Mouse (Mus musculus) kidney, embryonic 14.5 days (tissue): Measurements from ENCODE around the gene Atxn1. TPM values are rescaled to one million over a fixed set of nuclear protein-coding genes. Genes with fewer than 3 reads are reported as not detected.

Experiments used
- ATAC-seq: fragments of 200-750 bp; cut with Nextera tagmentation; 2 replicates; pipeline ENCODE4 v1.8.0; 2017; ENCODE audit warnings: moderate number of reproducible peaks, mild to moderate bottlenecking, moderate TSS enrichment, moderate library complexity; ENCODE audit not compliant: low FRiP score, low TSS enrichment
- H3K27ac ChIP-seq: fragments of 300-500 bp; sonication (generic); 2 replicates; pipeline ENCODE4 v1.5.1; 2014; ENCODE audit warnings: low read depth, mild to moderate bottlenecking, low read length, moderate library complexity, mixed read lengths
- H3K27me3 ChIP-seq: fragments of 300-500 bp; sonication (generic); 2 replicates; pipeline ENCODE4 v1.6.1; 2014; ENCODE audit warnings: mild to moderate bottlenecking, low read length; ENCODE audit not compliant: control insufficient read depth, insufficient read depth
- H3K36me3 ChIP-seq: fragments of 300-500 bp; sonication (generic); 2 replicates; pipeline ENCODE4 v1.6.1; 2014; ENCODE audit warnings: low read length, mixed read lengths; ENCODE audit not compliant: control insufficient read depth, insufficient read depth
- H3K4me1 ChIP-seq: fragments of 300-500 bp; sonication (generic); 2 replicates; pipeline ENCODE4 v1.6.1; 2014; ENCODE audit warnings: low read length, mixed read lengths; ENCODE audit not compliant: control insufficient read depth, insufficient read depth
- H3K4me2 ChIP-seq: fragments of 300-500 bp; sonication (generic); replicated peaks from 2 replicates; pipeline ENCODE4 v1.6.1; 2014; ENCODE audit warnings: low read depth, mild to moderate bottlenecking, low read length
- H3K4me3 ChIP-seq: fragments of 300-500 bp; sonication (generic); 2 replicates; pipeline ENCODE4 v1.5.1; 2014; ENCODE audit warnings: mild to moderate bottlenecking, low read length
- H3K9ac ChIP-seq: fragments of 300-500 bp; sonication (generic); 2 replicates; pipeline ENCODE4 v1.6.1; 2014; ENCODE audit warnings: low read depth, mild to moderate bottlenecking, low read length, moderate library complexity
- H3K9me3 ChIP-seq: fragments of 300-500 bp; sonication (generic); 2 replicates; pipeline ENCODE4 v1.6.1; 2016; ENCODE audit warnings: low read length; ENCODE audit not compliant: control insufficient read depth
- WGBS: fragments of 180-500 bp; shearing (Covaris S2); extraction: QIAGEN DNeasy Blood & Tissue Kit; methylation state at CpG from one replicate; pipeline ENCODE4 v1.1.7; 2014; 5-methylcytosine and 5-hydroxymethylcytosine counted together
- polyA plus RNA-seq: library from polyadenylated mRNA; unstranded; fragments of >200 nt; fragmentation: Nextera tagmentation; extraction: Ambion mirVana; gene quantifications from 2 replicates; pipeline ENCODE4 v1.2.1, GENCODE M21; 2014

The Atxn1 gene
- polyA plus RNA-seq, 1 experiment from 2014 or later = 4.0 TPM

DNA sequence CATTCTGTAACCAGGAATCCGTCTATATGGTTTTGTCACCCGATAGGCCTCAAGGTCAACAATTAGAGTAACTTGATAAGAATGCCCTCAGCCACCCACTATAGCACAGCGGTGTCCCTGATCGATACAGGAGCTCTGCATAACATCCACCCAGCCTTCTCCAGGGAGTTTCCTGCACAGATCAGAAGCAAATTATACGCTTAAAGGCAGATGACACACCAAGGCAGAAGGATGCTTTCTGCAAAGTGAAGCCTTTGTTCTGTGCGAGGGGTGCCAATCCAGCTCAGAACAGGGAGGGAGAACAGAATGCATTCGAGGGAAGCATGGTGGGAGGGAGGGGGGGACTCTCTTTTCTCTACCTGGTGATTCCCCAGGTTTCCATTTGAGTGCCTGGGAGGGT lies 221.0 kb downstream of the Atxn1 start:
- no peak overlapping the region for H3K4me3 ChIP-seq
- H3K9me3 ChIP-seq = no peaks in the 10 kb centered on the region
- H3K4me1 ChIP-seq = peaks cover 11% of the 10 kb centered on the region; the same call in 1 of the 2 replicates
- no peak for ATAC-seq
- WGBS = 49% methylated on average over 7 of the region's 7 CpGs
- H3K9ac ChIP-seq = no peak overlapping the region
- H3K27ac ChIP-seq = no peak overlapping the region
- no peaks in the 10 kb centered on the region for H3K36me3 ChIP-seq
- H3K4me2 ChIP-seq = no peak overlapping the region
- no peaks in the 10 kb centered on the region for H3K27me3 ChIP-seq

DNA sequence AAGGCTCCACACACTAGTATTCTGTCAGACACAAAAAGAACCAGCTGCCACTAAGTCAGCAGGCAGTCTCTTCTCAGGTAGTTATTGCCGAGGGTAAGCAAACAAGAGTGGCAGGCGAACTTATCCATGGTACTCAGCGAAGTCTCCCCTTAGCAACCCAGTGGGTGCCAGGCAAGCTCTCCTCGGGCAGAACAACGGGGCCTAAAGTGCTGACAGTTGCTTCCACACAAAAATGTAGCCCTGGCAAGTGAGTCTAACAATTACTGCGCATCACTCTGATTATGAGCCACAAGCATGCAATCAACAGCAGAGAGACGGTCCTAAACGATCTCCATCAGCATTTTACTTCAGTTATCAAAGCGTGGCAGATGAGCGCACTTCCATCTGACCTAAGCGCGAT lies 224.4 kb downstream of the Atxn1 start:
- Histone ChIP-seq H3K4me3 (no peak overlapping the region), H3K4me1 (no peaks in the 10 kb centered on the region), H3K4me2 (no peak overlapping the region), H3K27ac (no peak overlapping the region), H3K27me3 (no peaks in the 10 kb centered on the region), H3K9me3 (no peaks in the 10 kb centered on the region), H3K36me3 (no peaks in the 10 kb centered on the region), H3K9ac (no peak overlapping the region)
- no peak for ATAC-seq
- WGBS = 88% methylated on average over 12 of the region's 12 CpGs

DNA sequence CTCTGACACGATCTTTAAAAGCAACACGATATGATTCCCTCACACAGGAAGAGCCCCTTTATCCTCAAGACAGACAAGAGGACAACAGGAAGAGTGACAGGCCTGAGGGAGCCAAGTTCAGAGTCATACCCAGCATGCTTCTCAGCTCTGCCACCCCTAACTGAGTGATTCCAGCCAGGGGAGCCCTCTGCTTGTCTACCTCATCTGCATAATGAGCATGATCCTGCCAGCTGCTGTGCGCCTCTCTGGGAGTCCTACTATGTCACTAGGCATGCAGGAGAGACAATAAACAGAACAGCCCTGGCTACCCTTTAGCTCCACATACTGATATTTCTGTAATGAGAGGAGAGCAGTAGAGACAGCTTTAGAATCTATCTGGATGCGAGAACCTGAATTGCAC lies 228.6 kb downstream of the Atxn1 start:
- 85% methylated on average over 4 of the region's 4 CpGs for WGBS
- H3K27me3 ChIP-seq = no peaks in the 10 kb centered on the region
- no peaks in the 10 kb centered on the region for H3K36me3 ChIP-seq
- H3K4me1 ChIP-seq = no peaks in the 10 kb centered on the region
- no peak overlapping the region for H3K9ac ChIP-seq
- H3K4me3 ChIP-seq = no peak overlapping the region
- H3K9me3 ChIP-seq = no peaks in the 10 kb centered on the region
- no peak overlapping the region for H3K4me2 ChIP-seq
- no peak for ATAC-seq
- H3K27ac ChIP-seq = no peak overlapping the region

DNA sequence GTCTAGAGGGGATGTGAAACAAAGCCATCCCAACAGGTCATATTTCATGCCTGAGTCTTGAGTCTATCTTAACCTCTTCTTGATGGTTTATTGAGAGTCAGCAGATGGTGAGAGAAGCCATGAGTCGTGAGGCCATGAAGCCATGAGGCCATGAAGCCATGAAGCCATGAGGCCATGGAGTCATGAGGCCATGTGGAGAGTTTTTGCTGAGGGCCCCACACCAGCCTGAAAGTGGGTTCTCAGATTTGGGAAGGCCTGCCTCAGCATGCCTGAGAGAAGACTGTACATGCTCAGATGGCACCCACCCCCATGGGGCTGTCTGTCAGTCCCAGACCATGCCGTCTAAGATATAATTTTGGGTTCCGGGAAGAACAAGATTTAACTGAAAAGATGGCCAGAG lies 229.0 kb downstream of the Atxn1 start:
- H3K27me3 ChIP-seq = no peaks in the 10 kb centered on the region
- no peaks in the 10 kb centered on the region for H3K36me3 ChIP-seq
- no peak for ATAC-seq
- no peak overlapping the region for H3K4me3 ChIP-seq
- 93% methylated on average over 3 of the region's 3 CpGs for WGBS
- H3K9me3 ChIP-seq = no peaks in the 10 kb centered on the region
- no peak overlapping the region for H3K27ac ChIP-seq
- H3K4me2 ChIP-seq = no peak overlapping the region
- no peaks in the 10 kb centered on the region for H3K4me1 ChIP-seq
- H3K9ac ChIP-seq = no peak overlapping the region

DNA sequence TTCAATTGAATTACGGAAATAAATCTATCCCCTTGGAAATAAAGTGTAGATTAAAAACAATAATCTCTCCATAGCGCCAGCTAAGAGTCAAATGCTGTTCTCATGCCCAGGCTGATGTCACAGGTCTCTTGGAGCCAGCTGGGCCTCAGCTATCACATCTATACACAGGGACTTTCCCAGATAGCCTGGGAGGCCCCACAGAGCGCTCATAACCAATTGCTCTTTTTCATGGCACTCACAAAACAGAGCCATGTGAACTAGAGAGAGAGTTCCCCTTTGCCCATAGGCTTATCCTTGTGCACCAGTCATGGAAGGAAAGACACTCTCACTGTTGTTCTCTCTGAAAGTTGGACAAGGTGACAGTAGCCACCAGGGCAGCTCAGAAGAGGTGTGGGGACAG lies 230.3 kb downstream of the Atxn1 start:
- Histone ChIP-seq H3K4me3 (no peak overlapping the region), H3K27me3 (no peaks in the 10 kb centered on the region), H3K9me3 (no peaks in the 10 kb centered on the region), H3K27ac (no peak overlapping the region), H3K36me3 (no peaks in the 10 kb centered on the region), H3K9ac (no peak overlapping the region), H3K4me1 (no peaks in the 10 kb centered on the region), H3K4me2 (no peak overlapping the region)
- ATAC-seq = no peak
- WGBS = 93% methylated on average over 3 of the region's 3 CpGs

DNA sequence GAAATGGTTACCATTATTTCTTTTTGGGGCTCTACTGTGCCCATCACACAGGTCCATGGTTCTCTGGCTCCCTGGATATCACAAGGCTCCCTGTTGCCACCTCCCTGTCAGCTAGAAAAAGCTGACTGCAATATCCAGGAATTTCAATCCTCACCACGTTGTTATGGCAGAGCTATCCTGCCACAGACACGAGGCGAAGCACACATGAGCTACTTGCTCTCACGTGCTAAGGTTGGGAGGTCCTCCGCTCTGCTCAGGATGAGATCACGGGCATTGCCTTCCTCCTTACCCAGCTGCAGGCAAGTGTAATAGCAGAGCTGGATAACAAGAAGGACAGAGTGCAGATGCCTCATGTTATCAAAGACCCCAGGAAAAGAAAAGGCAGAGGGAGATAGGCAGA lies 232.2 kb downstream of the Atxn1 start:
- WGBS = 77% methylated on average over 6 of the region's 6 CpGs
- no peak overlapping the region for H3K4me3 ChIP-seq
- H3K9ac ChIP-seq = no peak overlapping the region
- H3K27me3 ChIP-seq = no peaks in the 10 kb centered on the region
- ATAC-seq = no peak
- H3K9me3 ChIP-seq = no peaks in the 10 kb centered on the region
- no peaks in the 10 kb centered on the region for H3K36me3 ChIP-seq
- no peak overlapping the region for H3K4me2 ChIP-seq
- H3K27ac ChIP-seq = no peak overlapping the region
- no peaks in the 10 kb centered on the region for H3K4me1 ChIP-seq

DNA sequence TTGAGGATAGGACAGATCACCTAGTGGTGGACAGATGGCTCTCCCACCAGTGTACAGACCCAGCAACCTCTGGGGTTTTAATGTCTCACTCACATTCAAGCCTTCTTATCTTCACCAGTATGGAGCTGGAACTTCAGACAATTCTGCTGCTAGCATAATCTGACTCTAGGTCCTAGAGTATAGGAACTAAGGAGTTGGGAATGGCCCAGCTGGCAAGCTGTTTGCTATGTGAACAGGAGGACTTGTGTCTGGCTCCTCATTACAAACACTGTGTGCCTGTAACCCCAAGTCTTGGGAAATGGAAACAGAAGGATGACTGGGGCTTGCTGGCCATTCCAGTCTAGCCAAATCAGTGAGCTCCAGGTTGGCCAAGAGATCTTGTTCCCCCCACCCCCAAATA lies 237.9 kb downstream of the Atxn1 start:
- Histone ChIP-seq H3K4me1 (no peaks in the 10 kb centered on the region), H3K27me3 (no peaks in the 10 kb centered on the region), H3K9ac (no peak overlapping the region), H3K4me2 (no peak overlapping the region), H3K36me3 (no peaks in the 10 kb centered on the region), H3K9me3 (no peaks in the 10 kb centered on the region), H3K4me3 (no peak overlapping the region), H3K27ac (no peak overlapping the region)
- no peak for ATAC-seq

DNA sequence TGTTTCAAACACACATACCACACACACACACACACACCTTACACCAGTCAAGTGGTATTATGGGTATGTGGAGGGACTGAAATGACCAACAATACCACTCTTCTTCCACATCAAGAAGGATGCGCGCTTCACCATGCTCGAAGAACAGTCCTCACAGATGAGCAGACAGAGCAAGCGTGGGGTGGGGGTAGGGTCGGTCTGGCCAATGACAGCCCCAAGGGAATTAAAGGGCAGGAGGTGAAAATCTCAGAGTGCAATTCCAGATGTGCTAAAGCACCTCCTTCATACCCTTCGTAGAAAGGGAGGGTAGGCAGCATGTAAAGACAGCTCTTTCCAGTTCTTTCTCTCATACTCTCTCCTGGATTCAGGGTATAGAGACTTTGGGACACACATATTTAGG lies 238.6 kb downstream of the Atxn1 start:
- ATAC-seq = no peak
- Histone ChIP-seq H3K4me2 (no peak overlapping the region), H3K4me3 (no peak overlapping the region), H3K27ac (no peak overlapping the region), H3K9me3 (no peaks in the 10 kb centered on the region), H3K9ac (no peak overlapping the region), H3K4me1 (no peaks in the 10 kb centered on the region), H3K36me3 (no peaks in the 10 kb centered on the region), H3K27me3 (no peaks in the 10 kb centered on the region)
- 71% methylated on average over 6 of the region's 6 CpGs for WGBS

DNA sequence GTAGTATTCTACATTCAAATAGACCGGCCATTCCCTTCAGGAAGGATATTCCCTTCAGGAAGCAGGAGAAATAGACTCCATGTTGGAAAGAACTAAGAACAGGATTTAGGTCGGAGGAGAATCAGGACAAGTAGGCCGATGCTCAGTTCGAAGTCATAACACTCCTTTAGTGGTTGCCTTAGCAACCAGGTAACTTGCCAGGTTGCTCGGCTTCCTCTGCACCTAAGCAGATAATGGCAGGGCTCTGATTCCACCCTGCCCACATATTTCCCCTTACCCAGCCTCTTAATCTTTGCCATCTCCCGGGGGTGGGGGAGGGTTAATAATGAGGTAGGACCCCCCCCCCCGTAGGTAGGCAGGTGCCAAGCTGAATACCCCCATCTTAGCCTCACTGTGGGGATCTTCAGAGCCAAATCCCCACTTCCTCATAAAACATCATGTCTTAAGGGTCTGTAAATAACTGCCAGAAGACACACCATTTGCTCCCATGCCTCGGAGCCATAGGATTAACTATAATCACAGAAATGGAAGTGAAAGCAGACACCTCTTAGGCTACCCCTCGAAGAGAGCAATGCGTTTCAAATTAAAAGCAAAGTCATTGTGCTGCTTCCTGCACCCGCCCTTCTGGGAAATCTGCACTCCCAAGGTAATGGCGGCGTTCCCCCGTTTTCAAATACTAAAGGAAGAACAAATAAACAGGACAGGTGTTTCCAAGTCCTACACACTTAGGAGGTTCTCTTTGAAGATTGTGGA lies 240.1 kb downstream of the Atxn1 start:
- WGBS = 78% methylated on average over 14 of the region's 14 CpGs
- ATAC-seq = no peak

More for the DNA sequence above, 240.1 kb downstream of the Atxn1 start:
- H3K9me3 ChIP-seq = no peaks in the 10 kb centered on the region
- no peaks in the 10 kb centered on the region for H3K4me1 ChIP-seq
- no peak overlapping the region for H3K9ac ChIP-seq
- no peak overlapping the region for H3K27ac ChIP-seq
- H3K4me3 ChIP-seq = no peak overlapping the region
- H3K27me3 ChIP-seq = no peaks in the 10 kb centered on the region
- H3K36me3 ChIP-seq = no peaks in the 10 kb centered on the region
- no peak overlapping the region for H3K4me2 ChIP-seq
